Mouse (Mus musculus): Measurements from ENCODE around the gene Gm42878. TPM values are rescaled to one million over a fixed set of nuclear protein-coding genes. Genes with fewer than 3 reads are reported as not detected.

Gene Gm42878
- polyA plus RNA-seq, 1 experiment: 0.21 TPM

DNA sequence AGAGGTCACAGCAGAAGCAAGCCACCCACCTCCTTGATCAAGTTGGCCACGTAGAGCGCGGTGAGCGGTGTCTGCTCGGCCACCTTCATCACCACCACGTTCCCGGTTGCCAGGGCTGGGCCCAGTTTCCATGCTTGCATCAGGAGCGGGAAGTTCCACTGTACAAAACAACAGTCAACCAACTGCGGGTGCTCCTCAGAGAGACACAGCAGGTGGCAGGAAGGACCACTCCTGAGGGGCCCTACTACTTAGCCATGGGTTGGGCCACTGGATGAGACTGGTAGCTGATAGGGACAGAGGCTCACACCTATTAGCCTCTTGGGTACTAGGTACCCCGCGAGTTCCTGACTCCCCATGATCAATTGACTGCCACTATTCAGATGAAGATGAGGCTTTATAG is 30.6 kb upstream of the Gm42878 start:
- DNase-seq: no peak
- WGBS: 96% methylated on average over 11 of the region's 11 CpGs
- TF ChIP-seq POLR2A (IDR thresholded peaks at IDR 0.05; ENCODE audit: borderline replicate concordance, insufficient read depth, low read length) (no peak), CTCF (IDR thresholded peaks at IDR 0.05; ENCODE audit: borderline replicate concordance, insufficient read depth, low read depth, low read length) (no peak)
- no peak overlapping the region for H3K4me3 ChIP-seq (replicated peaks; ENCODE audit: insufficient read depth, low read depth, low read length)
- no peak overlapping the region for H3K27ac ChIP-seq (ENCODE audit: insufficient read depth, low read length)
- no peaks in the 10 kb centered on the region for H3K27me3 ChIP-seq (ENCODE audit: control insufficient read depth, insufficient read depth, low read length)
- H3K4me1 ChIP-seq (ENCODE audit: control insufficient read depth, insufficient read depth, low read length): no peaks in the 10 kb centered on the region

DNA sequence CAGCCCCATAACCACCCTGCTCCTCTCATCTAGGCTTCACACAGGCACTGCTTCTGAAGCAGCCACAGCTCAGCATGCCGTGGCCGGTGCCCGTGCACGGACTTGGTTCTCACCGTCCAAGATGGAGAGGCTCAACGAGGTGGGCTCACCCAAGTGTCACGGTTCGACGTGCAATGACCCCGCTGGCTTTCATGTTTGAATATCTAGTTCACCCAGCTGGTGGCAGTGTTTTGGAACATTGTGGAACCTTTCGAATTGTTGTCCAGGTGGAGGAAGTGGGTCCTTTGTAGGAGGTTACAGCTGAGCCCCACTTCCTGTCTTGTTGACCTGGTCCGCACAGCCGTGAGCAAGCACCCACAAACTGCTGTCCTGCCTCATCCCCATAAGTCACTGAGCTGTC is 28.9 kb upstream of the Gm42878 start:
- Histone ChIP-seq H3K27ac (ENCODE audit: insufficient read depth, low read length) (no peak overlapping the region), H3K27me3 (ENCODE audit: control insufficient read depth, insufficient read depth, low read length) (no peaks in the 10 kb centered on the region), H3K4me3 (replicated peaks; ENCODE audit: insufficient read depth, low read depth, low read length) (no peak overlapping the region), H3K4me1 (ENCODE audit: control insufficient read depth, insufficient read depth, low read length) (no peaks in the 10 kb centered on the region)
- WGBS: 86% methylated on average over 13 of the region's 13 CpGs
- DNase-seq: no peak
- TF ChIP-seq CTCF (IDR thresholded peaks at IDR 0.05; ENCODE audit: borderline replicate concordance, insufficient read depth, low read depth, low read length) (no peak), POLR2A (IDR thresholded peaks at IDR 0.05; ENCODE audit: borderline replicate concordance, insufficient read depth, low read length) (no peak)

DNA sequence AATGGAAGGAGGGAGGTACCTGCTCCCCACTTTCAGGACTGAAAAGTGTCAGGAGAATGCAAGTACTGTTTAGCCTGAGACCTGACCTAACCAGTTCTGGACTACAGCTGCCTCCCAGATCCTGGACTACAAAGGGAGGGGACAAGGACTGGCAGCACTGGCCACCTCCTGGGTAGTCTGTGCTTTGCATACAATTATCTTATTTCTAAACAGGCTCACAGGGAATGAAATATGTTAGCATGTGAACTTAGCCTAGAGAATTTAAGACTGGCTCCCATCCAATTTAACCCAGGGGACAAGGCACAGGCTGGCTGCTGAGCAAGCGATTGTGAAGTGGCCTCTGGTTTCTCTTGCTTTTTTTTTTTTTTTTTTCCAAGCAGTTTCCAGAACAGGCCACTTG is 25.5 kb upstream of the Gm42878 start:
- 50% methylated on average over 1 of the region's 1 CpGs for WGBS
- H3K4me1 ChIP-seq (ENCODE audit: control insufficient read depth, insufficient read depth, low read length): no peaks in the 10 kb centered on the region
- H3K27ac ChIP-seq (ENCODE audit: insufficient read depth, low read length): no peak overlapping the region
- TF ChIP-seq CTCF (IDR thresholded peaks at IDR 0.05; ENCODE audit: borderline replicate concordance, insufficient read depth, low read depth, low read length): no peak
- no peak for TF ChIP-seq POLR2A (IDR thresholded peaks at IDR 0.05; ENCODE audit: borderline replicate concordance, insufficient read depth, low read length)
- H3K4me3 ChIP-seq (replicated peaks; ENCODE audit: insufficient read depth, low read depth, low read length): no peak overlapping the region
- H3K27me3 ChIP-seq (ENCODE audit: control insufficient read depth, insufficient read depth, low read length): no peaks in the 10 kb centered on the region
- no peak for DNase-seq

DNA sequence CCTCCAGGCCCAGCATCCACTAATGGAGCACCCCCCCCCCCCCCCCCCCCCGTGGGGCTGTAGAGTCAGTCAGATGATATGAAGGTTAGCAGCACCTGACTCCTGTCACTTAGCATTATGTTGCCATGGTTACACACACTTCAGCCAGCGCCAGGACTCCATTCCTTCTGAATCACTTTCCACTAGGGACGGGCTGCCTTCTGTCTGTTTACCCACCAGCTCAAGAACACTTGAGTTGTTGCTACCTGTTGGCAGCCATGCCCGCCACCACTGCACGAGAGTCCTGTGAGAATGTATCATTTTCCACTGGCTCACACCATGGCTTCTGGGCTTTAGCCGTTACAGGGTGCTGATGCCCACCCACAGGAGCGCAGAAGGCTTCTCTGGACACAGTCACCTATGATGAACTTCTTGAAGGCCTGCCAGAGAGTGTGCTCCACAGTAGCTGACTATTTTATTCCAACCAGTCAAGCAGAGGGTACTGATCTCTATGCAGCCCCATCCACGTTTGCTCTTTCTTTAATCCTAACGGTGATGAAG is 24.7 kb upstream of the Gm42878 start:
- Histone ChIP-seq H3K4me1 (ENCODE audit: control insufficient read depth, insufficient read depth, low read length) (no peaks in the 10 kb centered on the region), H3K4me3 (replicated peaks; ENCODE audit: insufficient read depth, low read depth, low read length) (no peak overlapping the region), H3K27me3 (ENCODE audit: control insufficient read depth, insufficient read depth, low read length) (no peaks in the 10 kb centered on the region), H3K27ac (ENCODE audit: insufficient read depth, low read length) (no peak overlapping the region)
- TF ChIP-seq POLR2A (IDR thresholded peaks at IDR 0.05; ENCODE audit: borderline replicate concordance, insufficient read depth, low read length): no peak
- no peak for TF ChIP-seq CTCF (IDR thresholded peaks at IDR 0.05; ENCODE audit: borderline replicate concordance, insufficient read depth, low read depth, low read length)
- 68% methylated on average over 9 of the region's 9 CpGs for WGBS
- DNase-seq: no peak

DNA sequence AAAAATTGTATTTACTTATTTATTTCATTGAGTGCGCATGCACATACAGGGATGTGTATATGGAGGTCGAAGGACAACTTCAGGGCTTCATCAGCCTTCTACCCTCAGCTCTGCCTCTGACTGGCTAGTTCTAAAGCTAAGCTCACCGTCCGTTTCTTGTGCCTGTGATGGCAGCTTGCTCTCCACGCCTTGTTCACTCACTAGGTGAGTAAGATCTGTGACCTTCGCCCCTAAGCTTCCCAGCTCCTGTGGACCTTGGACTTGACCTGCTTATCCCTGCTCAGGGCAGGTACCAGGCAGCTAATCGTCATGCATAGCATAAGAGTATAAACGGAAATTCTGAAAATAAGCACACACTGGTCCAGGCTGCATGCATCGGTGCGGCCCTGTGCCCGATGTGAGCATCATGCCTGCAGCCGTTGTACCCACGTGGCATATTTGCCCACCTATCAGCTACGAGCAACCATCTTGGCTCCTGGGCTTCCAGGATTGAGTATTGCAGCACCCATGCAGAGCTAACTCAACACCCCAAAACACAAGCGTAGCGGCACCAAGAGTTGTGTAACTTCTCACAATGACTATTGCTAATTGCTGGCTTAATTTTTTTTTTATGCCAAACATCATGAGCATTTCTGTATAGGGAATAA is 20.9 kb upstream of the Gm42878 start:
- no peak for DNase-seq
- Histone ChIP-seq H3K4me3 (replicated peaks; ENCODE audit: insufficient read depth, low read depth, low read length) (no peak overlapping the region), H3K27me3 (ENCODE audit: control insufficient read depth, insufficient read depth, low read length) (no peaks in the 10 kb centered on the region), H3K4me1 (ENCODE audit: control insufficient read depth, insufficient read depth, low read length) (no peaks in the 10 kb centered on the region), H3K27ac (ENCODE audit: insufficient read depth, low read length) (no peak overlapping the region)
- WGBS: 90% methylated on average over 16 of the region's 16 CpGs
- TF ChIP-seq POLR2A (IDR thresholded peaks at IDR 0.05; ENCODE audit: borderline replicate concordance, insufficient read depth, low read length) (no peak), CTCF (IDR thresholded peaks at IDR 0.05; ENCODE audit: borderline replicate concordance, insufficient read depth, low read depth, low read length) (no peak)

DNA sequence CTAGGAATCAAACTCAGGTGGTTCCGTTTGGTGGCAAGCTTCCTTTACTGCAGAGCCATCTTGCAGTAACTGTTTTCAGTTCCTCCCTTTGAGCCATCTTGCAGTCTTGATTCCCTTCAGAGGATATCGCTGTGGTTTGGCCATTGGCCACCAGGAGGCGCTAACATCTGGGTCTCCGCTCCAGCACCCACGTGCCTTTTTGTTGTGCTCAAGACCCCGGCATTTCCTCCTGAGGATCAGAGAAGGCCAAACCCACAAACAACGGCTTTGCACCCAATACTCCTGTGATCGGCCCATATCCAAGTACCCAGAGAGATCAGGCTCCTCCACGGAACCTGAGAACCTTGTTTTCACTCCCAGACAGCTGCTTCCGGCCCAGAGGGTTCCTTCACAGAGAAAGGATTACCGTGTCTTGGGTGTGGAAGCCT is 19.2 kb upstream of the Gm42878 start:
- Histone ChIP-seq H3K27ac (ENCODE audit: insufficient read depth, low read length) (no peak overlapping the region), H3K4me3 (replicated peaks; ENCODE audit: insufficient read depth, low read depth, low read length) (no peak overlapping the region), H3K4me1 (ENCODE audit: control insufficient read depth, insufficient read depth, low read length) (no peaks in the 10 kb centered on the region), H3K27me3 (ENCODE audit: control insufficient read depth, insufficient read depth, low read length) (no peaks in the 10 kb centered on the region)
- DNase-seq: peak; percentile 41 to 64
- TF ChIP-seq CTCF (IDR thresholded peaks at IDR 0.05; ENCODE audit: borderline replicate concordance, insufficient read depth, low read depth, low read length) (peak; percentile 54), POLR2A (IDR thresholded peaks at IDR 0.05; ENCODE audit: borderline replicate concordance, insufficient read depth, low read length) (no peak)
- 12% methylated on average over 11 of the region's 11 CpGs for WGBS

DNA sequence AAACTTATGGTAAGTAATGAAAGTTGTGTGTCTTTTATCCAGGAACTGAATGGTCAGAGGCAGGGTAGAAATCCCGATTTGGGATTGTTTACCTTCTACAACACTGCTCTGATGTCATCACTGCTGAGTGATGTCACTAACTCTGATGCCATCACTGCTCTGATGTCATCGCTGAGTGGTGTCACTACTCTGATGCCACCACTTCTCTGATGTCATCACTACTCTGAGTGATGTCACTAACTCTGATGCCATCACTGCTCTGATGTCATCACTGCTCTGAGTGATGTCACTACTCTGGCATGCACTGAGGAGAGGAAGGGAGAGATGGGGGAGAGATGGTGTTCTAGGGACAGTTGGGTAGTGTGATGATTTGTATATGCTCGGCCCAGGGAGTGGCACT is 17.2 kb upstream of the Gm42878 start:
- WGBS: 88% methylated on average over 3 of the region's 3 CpGs
- no peaks in the 10 kb centered on the region for H3K27me3 ChIP-seq (ENCODE audit: control insufficient read depth, insufficient read depth, low read length)
- no peak for DNase-seq
- H3K4me1 ChIP-seq (ENCODE audit: control insufficient read depth, insufficient read depth, low read length): no peaks in the 10 kb centered on the region
- H3K27ac ChIP-seq (ENCODE audit: insufficient read depth, low read length): no peak overlapping the region
- no peak overlapping the region for H3K4me3 ChIP-seq (replicated peaks; ENCODE audit: insufficient read depth, low read depth, low read length)
- TF ChIP-seq POLR2A (IDR thresholded peaks at IDR 0.05; ENCODE audit: borderline replicate concordance, insufficient read depth, low read length) (no peak), CTCF (IDR thresholded peaks at IDR 0.05; ENCODE audit: borderline replicate concordance, insufficient read depth, low read depth, low read length) (no peak)

DNA sequence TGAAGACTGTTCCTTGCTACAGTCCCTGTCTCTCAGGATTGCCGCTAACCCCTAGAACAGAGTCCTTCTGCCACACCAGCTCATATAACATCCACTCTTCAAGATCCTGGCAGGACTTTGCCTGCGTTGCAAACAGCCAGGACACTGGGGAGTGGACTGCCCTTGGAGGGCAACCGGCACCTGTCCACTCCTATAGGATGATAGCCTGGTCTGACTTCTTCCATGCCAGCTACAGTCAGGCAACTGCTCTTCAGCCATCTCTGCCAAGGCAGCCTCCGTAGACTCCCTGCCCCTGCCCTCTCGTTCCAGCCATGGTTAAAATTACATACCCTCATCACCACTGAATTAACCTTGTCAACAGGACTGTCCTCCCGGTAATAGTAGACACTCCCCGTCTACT is 3.9 kb upstream of the Gm42878 start:
- WGBS: 74% methylated on average over 7 of the region's 7 CpGs
- no peak overlapping the region for H3K27ac ChIP-seq (ENCODE audit: insufficient read depth, low read length)
- no peak for TF ChIP-seq POLR2A (IDR thresholded peaks at IDR 0.05; ENCODE audit: borderline replicate concordance, insufficient read depth, low read length)
- no peak for TF ChIP-seq CTCF (IDR thresholded peaks at IDR 0.05; ENCODE audit: borderline replicate concordance, insufficient read depth, low read depth, low read length)

More for the DNA sequence above, 3.9 kb upstream of the Gm42878 start:
- Histone ChIP-seq H3K27me3 (ENCODE audit: control insufficient read depth, insufficient read depth, low read length) (no peaks in the 10 kb centered on the region), H3K4me3 (replicated peaks; ENCODE audit: insufficient read depth, low read depth, low read length) (no peak overlapping the region), H3K4me1 (ENCODE audit: control insufficient read depth, insufficient read depth, low read length) (no peaks in the 10 kb centered on the region)
- DNase-seq: no peak
